Mouse (Mus musculus) adrenal gland, adult (tissue): ENCODE data around the gene 4930455H04Rik.

Source experiments
- DNase-seq, 2 experiments: peaks; one replicate each; pipeline ENCODE4 v3.0.0; 2022 to 2023; ENCODE audit warnings: low spot score in 1 of 2; ENCODE audit not compliant: inconsistent age in 2 of 2

The 4930455H04Rik gene

GRCm38 (mm10) chr3:116967967-116968366 is at the start of gene 4930455H04Rik:
TSS of gene 4930455H04Rik (plus strand) at chr3:116968267.
- DNase-seq, result no peak

DNA sequence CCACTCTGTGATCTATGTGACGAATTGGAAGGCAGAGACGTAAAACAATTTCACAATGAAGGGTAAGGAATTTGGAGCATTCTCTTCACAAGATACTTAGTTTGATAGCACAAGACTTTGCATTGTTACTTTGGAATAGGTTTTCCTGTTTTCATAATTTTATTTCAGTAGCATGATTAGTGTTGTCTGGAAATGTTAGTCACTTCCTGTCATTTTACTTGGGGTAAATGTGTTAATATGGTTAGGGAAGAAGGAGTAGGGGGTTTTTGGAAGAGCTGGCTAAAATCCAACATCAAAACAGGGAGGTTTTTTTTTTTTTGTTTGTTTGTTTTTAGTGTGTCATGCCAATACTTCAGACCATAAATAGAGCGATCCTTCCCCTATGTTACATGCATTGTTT is 46.5 kb upstream of the 4930455H04Rik start:
- no peak for DNase-seq

- no peak for DNase-seq
These were observed 45.0 kb upstream of the 4930455H04Rik start for GRCm38 (mm10) chr3:116923042-116923441.

DNA sequence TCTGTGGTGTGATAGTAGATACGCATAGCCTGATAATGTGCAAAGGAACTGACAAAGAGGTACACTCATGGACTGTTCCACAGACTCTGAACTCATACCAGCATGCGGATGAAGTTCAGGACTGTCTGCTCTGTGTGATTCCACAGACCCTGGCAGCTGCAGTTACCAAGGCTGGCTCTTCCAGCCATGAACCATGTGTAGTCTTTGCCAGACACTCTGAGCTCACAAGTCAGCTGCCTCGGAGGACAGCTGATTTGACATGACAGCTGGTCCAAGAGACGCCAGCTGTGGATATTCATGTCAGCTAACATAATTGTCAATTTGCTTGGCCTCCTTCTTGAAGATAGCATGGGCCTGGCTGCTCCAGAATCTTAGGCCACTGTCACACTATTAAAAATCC is 39.1 kb upstream of the 4930455H04Rik start:
- DNase-seq, result no peak

- no peak for DNase-seq
These were observed 34.9 kb upstream of the 4930455H04Rik start for GRCm38 (mm10) chr3:116933158-116933557.

- no peak for DNase-seq
These were observed 31.0 kb upstream of the 4930455H04Rik start for GRCm38 (mm10) chr3:116936934-116937691.

DNA sequence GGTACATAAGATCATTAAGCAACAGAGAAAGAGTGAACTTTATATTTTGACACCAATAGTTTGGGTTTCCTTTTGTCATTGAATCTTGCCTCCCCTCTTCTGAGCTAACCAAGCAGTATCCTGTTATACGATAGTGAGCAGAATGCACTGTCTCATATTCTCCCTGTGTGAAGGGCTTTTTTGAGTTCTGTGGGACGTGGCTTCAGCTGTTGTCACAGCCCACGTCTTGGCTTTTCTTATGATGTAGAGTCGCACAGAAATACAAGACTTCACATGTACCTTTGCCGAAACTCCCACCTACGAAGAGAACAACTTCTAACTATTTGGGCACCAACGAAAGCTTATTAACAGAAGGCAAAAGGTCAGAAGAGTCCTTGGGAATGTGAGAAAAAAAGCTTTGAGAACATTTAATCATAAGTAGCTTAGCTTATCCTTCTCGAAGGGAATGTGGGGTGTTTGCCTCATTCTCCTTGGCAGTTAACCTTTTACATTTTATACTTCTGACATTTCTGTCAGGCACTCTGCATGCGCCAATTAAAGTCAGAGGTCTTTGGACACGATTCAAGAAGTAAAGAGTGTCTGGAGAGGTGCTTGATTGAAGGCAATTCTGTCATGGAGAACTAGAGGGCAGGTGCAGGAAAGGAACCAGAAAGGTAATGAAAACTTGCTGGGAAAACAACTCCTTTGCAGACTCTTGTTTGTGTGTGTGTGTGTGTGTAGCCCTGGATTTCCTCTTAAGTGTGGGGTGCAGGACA is 27.1 kb upstream of the 4930455H04Rik start:
- DNase-seq, result peak in 1 of 2 experiments; percentile 71

- DNase-seq, result no peak
These were observed 26.4 kb upstream of the 4930455H04Rik start for GRCm38 (mm10) chr3:116941559-116942117.

GRCm38 (mm10) chr3:116942751-116943150 is 25.3 kb upstream of the 4930455H04Rik start:
- DNase-seq, result peak; percentile 41 to 84

GRCm38 (mm10) chr3:116943422-116943821 is 24.6 kb upstream of the 4930455H04Rik start:
- DNase-seq, result peak in 1 of 2 experiments; percentile 39

GRCm38 (mm10) chr3:116946476-116946875 is 21.6 kb upstream of the 4930455H04Rik start:
- no peak for DNase-seq

GRCm38 (mm10) chr3:116950665-116951115 is 17.4 kb upstream of the 4930455H04Rik start:
- peak in 1 of 2 experiments; percentile 85 for DNase-seq

DNA sequence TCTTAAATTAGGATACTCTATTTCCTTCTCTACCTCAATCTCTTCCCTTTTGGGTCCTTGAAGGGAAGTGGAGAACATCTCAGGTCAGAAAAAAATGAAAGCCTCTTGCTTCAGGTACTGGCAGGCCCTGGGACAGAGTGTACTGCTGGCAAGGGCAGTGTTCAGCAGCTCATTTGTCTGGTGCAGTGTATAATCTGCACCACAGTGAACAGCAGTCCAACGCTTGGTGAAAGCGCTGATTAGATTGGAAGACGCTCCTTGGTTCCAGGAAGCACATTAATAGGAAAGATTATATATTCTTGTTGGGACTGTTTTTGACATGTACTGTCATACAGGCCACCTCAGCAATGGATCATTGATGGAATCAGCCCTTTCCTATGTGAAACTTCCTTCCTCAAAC is 16.6 kb upstream of the 4930455H04Rik start:
- DNase-seq, result peak in 1 of 2 experiments; percentile 47

DNA sequence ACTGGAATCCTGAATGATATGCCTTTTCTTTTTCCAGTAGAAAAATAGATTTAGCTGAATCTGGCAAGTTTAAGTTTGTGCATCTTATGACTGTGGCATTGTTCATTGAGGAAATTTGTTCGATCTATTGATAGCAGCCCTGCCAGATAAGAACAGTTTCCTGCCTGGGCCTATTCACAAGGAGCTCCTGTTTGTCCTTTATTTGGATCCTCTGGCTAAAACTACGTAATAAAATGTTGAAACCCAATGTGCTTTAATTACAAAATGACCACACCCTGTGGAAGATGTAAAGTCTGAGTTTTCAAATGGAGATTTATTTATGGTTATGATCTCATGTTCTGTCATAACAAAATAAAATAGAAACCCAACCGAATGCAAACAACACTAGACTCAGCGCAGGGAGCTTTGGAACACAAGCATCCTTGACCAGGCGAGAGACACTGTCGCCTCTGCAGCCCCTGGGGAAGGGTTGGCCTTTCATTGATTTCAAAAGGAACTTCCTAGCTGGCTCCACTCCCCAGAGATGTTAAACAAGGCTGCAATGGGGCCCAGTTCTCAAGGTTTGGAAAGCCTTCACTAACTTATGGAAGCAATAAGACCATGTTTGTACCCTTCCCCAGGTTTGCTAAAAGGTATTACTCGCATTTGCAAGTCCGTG is 15.7 kb upstream of the 4930455H04Rik start:
- DNase-seq, result no peak

GRCm38 (mm10) chr3:116953366-116953765 is 14.7 kb upstream of the 4930455H04Rik start:
- peak in 1 of 2 experiments; percentile 50 for DNase-seq

DNA sequence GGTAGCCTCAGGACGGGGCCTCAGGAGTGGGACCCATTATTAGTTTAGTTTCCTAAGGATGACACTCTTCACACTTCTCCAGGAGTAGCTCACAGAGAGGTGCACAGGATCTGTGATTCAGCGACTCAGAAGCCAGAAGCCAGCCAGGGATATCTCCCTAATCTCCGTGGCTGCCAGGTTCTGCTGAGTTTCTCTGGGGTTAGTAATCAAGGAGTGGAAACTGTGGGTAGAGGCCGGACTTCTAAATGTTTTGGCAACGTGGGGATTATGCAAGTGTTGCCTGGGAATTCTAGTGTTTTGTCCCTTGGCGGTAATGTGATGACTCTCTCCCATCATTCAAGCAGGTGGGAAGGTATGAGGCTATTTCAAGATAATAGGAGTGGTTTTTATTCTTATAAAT is 13.0 kb upstream of the 4930455H04Rik start:
- DNase-seq, result peak in 1 of 2 experiments; percentile 67

GRCm38 (mm10) chr3:116960414-116960813 is 7.7 kb upstream of the 4930455H04Rik start:
- DNase-seq, result no peak

DNA sequence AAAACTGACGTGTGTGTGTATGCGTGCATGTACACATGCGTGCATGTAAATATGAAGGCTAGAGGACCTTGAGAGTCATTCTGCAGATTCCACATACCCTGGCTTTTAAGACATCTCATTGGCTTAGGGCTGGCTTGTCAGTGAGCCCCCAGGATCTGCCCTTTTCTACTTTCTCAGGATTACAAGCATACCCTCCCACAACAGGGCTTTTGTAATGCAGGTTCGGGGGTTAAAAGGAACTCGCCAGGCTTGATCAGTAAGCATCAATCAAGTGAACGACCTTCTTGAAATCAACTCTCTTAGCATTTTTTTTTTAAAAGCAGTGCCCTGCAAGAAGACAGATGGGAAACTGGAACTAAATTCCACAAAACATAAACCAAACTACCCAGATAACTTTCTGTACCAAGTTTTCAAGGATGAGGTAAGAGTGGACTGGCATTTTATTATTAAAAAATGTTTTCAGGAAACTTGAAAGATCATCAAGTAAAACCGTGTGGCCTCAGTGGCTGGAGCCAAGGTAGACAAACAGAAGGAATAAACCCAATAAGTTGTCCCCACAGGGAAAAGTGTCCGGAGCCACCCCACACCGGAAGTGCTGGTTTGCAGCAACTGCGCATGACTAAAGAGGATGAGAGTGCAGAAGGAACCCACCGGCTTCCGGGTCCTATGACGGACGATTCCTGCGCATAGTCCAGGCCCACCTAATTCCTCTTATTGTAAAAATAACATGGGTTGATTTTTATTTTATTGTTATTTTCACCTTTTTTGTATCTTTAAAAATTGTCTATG is 6.5 kb upstream of the 4930455H04Rik start:
- DNase-seq, result peak in 1 of 2 experiments; percentile 68

DNA sequence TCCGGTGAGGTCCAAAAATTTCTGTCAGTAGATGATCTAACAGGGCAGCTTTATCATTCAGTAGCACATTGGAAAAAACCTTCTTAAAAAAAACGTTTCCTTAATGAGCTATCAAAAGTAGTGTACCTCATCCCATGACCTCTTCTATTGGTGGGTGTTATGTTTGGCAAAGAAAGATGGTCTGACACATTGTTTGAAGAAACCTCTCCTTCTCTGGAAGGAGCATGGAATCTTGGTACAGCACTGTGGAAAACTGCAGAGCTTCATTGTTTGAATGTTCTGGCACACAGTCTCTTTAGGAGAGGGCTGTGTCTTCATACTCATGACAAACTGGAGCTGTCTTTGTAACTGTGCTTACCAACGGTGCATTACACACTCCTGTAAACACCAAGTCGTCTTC is 4.9 kb upstream of the 4930455H04Rik start:
- DNase-seq, result no peak

DNA sequence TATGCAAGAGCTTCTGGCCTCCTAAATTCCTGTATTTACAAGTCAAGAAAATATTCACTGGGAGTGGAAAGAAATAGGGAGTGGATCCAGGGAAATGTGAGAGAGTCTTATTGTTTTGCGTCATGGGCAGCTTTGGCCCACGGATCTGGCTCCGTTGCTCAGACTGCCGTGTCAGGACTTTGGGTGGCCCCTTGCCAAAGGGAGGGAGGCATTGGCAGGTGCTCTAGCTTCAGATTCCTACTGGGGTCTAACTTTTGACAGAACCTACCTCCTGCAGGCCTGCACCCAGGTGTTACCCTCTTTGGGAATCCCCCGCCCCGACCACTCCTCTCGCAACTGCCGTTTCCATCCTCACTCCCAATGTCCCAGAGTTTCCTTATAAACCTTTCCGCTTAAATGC is 3.6 kb upstream of the 4930455H04Rik start:
- DNase-seq, result peak in 1 of 2 experiments; percentile 67
